Mouse (Mus musculus) thymus, adult 2 months (tissue): ENCODE measurements around the gene Creb5.

ENCODE experiments used
- CTCF ChIP-seq: fragments of 200-500 bp; IDR thresholded peaks from 2 replicates; pipeline ENCODE4 v1.5.1; 2012; ENCODE audit warnings: mild to moderate bottlenecking, control low read depth, low read length, moderate library complexity, borderline replicate concordance; ENCODE audit not compliant: control insufficient read depth, poor library complexity, insufficient read depth; ENCODE audit errors: extremely low read depth
- POLR2A ChIP-seq: fragments of 200-500 bp; IDR thresholded peaks from 2 replicates; pipeline ENCODE4 v1.6.1; 2012; ENCODE audit warnings: mild to moderate bottlenecking, low read length, control low read depth, moderate library complexity; ENCODE audit not compliant: control insufficient read depth, poor library complexity, insufficient read depth; ENCODE audit errors: extremely low read depth

DNA sequence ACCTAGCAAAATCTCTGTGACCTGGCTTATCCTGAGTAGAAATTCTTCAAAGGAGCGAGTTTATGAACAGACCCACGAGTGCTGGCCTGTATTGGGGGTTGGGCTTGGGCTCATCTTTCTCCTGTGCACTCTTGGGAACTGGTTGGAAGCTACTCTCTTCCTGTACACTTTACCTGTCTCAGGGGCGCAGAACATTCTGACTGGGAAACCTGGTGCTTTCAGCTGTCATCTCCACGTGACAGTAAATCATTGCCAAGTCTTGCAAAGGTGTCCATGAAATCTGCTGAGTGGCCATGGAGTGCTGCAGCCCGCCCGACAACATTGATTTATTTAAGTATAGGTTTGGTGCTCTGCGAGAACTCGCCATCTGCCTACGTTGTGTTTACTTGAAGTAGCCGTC lies 27.1 kb downstream of the Creb5 start:
- TF ChIP-seq POLR2A (no peak), CTCF (no peak)
